Mouse (Mus musculus): Measurements from ENCODE around the gene Olfr1177-ps. TPM values are rescaled to one million over a fixed set of nuclear protein-coding genes. Genes with fewer than 3 reads are reported as not detected.

The Olfr1177-ps gene
- not detected for total RNA-seq (2021)
- long read RNA-seq, experiment 1: 0 reads
- long read RNA-seq, experiment 2: 0 reads

- DNase-seq: no peak
- intact Hi-C loops (cut with DNase I): no loop called here
Measured at GRCm38 (mm10) chr2:88346392-88346791, at the start of gene Olfr1177-ps. Gene Olfr1177-ps (minus strand): TSS chr2:88346492.

DNA sequence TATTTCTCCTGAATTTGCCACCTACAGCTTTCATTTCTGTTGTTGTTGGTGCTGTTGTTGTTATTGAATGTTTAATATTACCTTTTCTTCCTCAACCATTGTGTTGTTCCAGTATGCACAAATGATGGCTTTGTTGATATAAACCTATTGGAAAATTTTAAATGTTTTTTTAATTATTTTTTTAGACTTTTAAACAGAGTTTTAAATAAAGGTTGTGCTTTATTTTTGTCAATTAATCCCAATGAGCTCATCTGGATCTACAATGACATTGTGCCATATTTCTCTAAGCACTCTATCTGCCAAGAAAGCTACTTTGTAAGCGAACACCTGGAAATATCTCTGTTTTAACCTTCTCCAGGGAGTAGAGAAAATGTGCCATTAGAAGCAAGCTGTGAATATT lies 40.5 kb upstream of the Olfr1177-ps start, which contains the start of gene Olfr1178:
TSS of gene Olfr1178 (plus strand) at position 301 of the 400 bp plus-strand sequence.
- intact Hi-C loops (cut with DNase I): no loop called here
- no peak for DNase-seq

- no peak for DNase-seq
- intact Hi-C loops (cut with DNase I): no loop called here
Measured at GRCm38 (mm10) chr2:88356304-88356703, 10.0 kb upstream of the Olfr1177-ps start.

DNA sequence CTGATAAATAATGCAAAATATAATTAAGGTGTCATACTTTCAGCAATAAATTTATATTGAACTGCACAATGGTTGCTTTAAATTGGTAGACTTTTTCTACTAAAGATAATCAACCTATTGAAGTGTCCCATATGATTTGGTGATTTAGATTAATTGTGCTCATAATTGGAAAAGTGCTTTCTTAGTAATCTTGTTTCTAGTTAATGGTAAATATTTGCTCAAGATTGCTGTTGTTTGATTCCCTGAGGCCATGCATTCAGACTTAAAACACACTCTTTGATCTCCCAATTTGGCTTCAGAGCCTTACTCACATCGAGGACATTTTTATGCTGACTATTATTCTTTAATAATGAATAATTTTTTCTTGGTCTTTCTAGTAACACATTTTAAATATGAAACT lies 9.9 kb downstream of the Olfr1177-ps start, which contains the start of gene Olfr1176:
TSS of gene Olfr1176 (plus strand) at position 301 of the 400 bp plus-strand sequence.
- intact Hi-C loops (cut with DNase I): no loop called here
- DNase-seq: no peak

DNA sequence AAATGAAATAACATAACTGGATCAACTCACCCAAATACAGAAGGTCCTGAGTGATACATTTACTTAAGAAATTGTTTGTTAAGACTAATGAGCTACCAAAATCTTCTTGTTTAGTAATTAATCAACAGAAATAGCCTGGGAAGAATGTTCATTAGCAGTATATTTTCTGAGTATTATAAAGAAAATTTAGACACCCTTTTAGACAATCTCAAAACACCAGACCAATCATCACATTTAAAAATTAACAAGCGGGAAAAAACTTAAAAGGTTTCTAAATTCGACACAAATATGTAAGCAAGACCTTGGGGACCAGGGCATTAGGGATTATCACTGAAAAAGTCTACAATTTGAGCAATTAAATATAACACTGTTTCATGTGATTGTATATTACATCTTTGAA lies 19.2 kb downstream of the Olfr1177-ps start, which contains the start of gene Olfr1175-ps:
TSS of gene Olfr1175-ps (minus strand) at position 101 of the 400 bp plus-strand sequence.
- DNase-seq: no peak
- intact Hi-C loops (cut with DNase I): no loop called here

GRCm38 (mm10) chr2:88315035-88315434 lies 31.3 kb downstream of the Olfr1177-ps start, which contains the start of gene Olfr1174-ps:
Gene Olfr1174-ps (minus strand): TSS chr2:88315135.
- no peak for DNase-seq
- intact Hi-C loops (cut with DNase I): no loop called here

Other genes starting within 250 kb of the Olfr1177-ps start
- not detected for gene Olfr1166, start 218.2 kb downstream of the Olfr1177-ps start, total RNA-seq (2021)
- gene Olfr1167, start 191.3 kb downstream of the Olfr1177-ps start, total RNA-seq (2021): not detected
- not detected for gene Olfr1168, start 164.6 kb downstream of the Olfr1177-ps start, total RNA-seq (2021)
- not detected for gene Olfr1170, start 118.2 kb downstream of the Olfr1177-ps start, total RNA-seq (2021)
- gene Olfr1173, start 66.6 kb downstream of the Olfr1177-ps start, total RNA-seq (2021): not detected
- gene Olfr1174-ps, start 31.4 kb downstream of the Olfr1177-ps start, total RNA-seq (2021): not detected
- not detected for gene Olfr1175-ps, start 19.3 kb downstream of the Olfr1177-ps start, total RNA-seq (2021)
- not detected for gene Olfr1176, start 9.8 kb downstream of the Olfr1177-ps start, total RNA-seq (2021)
- gene Olfr1178, start 40.6 kb upstream of the Olfr1177-ps start, total RNA-seq (2021): not detected
- not detected for gene Olfr1179, start 60.0 kb upstream of the Olfr1177-ps start, total RNA-seq (2021)
- gene Olfr1180, start 72.7 kb upstream of the Olfr1177-ps start, total RNA-seq (2021): not detected
- gene Olfr1181, start 79.7 kb upstream of the Olfr1177-ps start, total RNA-seq (2021): not detected
- not detected for gene Gm13757, start 102.6 kb upstream of the Olfr1177-ps start, total RNA-seq (2021)
- gene Olfr1183, start 108.4 kb upstream of the Olfr1177-ps start, total RNA-seq (2021): not detected
- not detected for gene Olfr1184, start 137.1 kb upstream of the Olfr1177-ps start, total RNA-seq (2021)
- not detected for gene Olfr1185-ps1, start 146.8 kb upstream of the Olfr1177-ps start, total RNA-seq (2021)
- not detected for gene Olfr1186, start 172.1 kb upstream of the Olfr1177-ps start, total RNA-seq (2021)
- gene Olfr1188, start 210.4 kb upstream of the Olfr1177-ps start, total RNA-seq (2021): not detected
- not detected for gene Olfr1189, start 240.0 kb upstream of the Olfr1177-ps start, total RNA-seq (2021)